9 mouse cellular contexts compared by ENCODE assay signal in genomic region chr2:60923111-60923510, GRCm38 (mm10). TPM values are rescaled to one million over a fixed set of nuclear protein-coding genes. Genes with fewer than 3 reads are reported as not detected.
DNase-seq lines count a peak whose midpoint lies in the region; ATAC-seq lines count a peak whose summit lies in the region.
"Had no signal": no experiment of that assay in that cellular context is flagged by ENCODE, and none has a peak within 500 bp of the region (broad histone marks: within the 10 kb centered on the region; RNA-seq: fewer than 3 reads in every experiment).

No protein-coding gene starts in this region.

- peak; percentile 51 for DNase-seq in embryo, embryonic 10 days (ENCODE audit: low spot score)
- no peak for DNase-seq in embryo, embryonic 9.5 days (ENCODE audit: extremely low spot score)
- peak; percentile 32 for DNase-seq in lung, postnatal 10 days
- no peak for DNase-seq in lung, postnatal 14 days
- DNase-seq in naive thymus-derived CD4-positive, alpha-beta T cell, adult 2 months (ENCODE audit: low read depth): peak; percentile 51
- DNase-seq in cerebellum, postnatal 25 days: no peak
- DNase-seq in cerebellum, postnatal 14 days: no peak

- H3K4me1 ChIP-seq in heart, embryonic 13.5 days: peaks cover 75% of the 10 kb centered on the region

- H3K36me3 ChIP-seq in heart, embryonic 13.5 days: no peaks in the 10 kb centered on the region
- H3K36me3 ChIP-seq: limb, embryonic 13.5 days had no signal

- peak overlapping the region; percentile 74 for H3K27ac ChIP-seq in heart, embryonic 13.5 days (replicated peaks)
- H3K27ac ChIP-seq: limb, embryonic 13.5 days had no signal

- ATAC-seq in heart, embryonic 13.5 days (ENCODE audit: extremely low read depth, insufficient number of reproducible peaks, low FRiP score, low TSS enrichment): no peak

- no peaks in the 10 kb centered on the region for H3K9me3 ChIP-seq in heart, embryonic 13.5 days
- H3K9me3 ChIP-seq: limb, embryonic 13.5 days had no signal

- H3K9ac ChIP-seq in heart, embryonic 13.5 days: no peak overlapping the region
- H3K9ac ChIP-seq: limb, embryonic 13.5 days had no signal

- WGBS in heart, embryonic 13.5 days: 48% methylated on average over 6 of the region's 6 CpGs

- no peak overlapping the region for H3K4me2 ChIP-seq in heart, embryonic 13.5 days
- H3K4me2 ChIP-seq: limb, embryonic 13.5 days had no signal

- no peaks in the 10 kb centered on the region for H3K27me3 ChIP-seq in heart, embryonic 13.5 days (replicated peaks)
- H3K27me3 ChIP-seq: limb, embryonic 13.5 days had no signal

- H3K4me3 ChIP-seq in heart, embryonic 13.5 days: no peak overlapping the region
- H3K4me3 ChIP-seq: limb, embryonic 13.5 days had no signal

RNA-seq across cellular contexts. Expression of gene Rbms1, which starts 39.9 kb away (rescaled TPM):
- 89.2 and 89.8 TPM in 2 replicates for polyA plus RNA-seq in heart, embryonic 13.5 days (2015; fragmentation: Nextera tagmentation; extraction: Ambion mirVana)

Comparison
In these comparisons a context has a peak if more than half of its experiments do, and no peak if none do; other contexts are left out.
1. DNase-seq: peak in embryo, embryonic 10 days (single experiment), lung, postnatal 10 days (single experiment) and naive thymus-derived CD4-positive, alpha-beta T cell, adult 2 months (single experiment); none in embryo, embryonic 9.5 days (single experiment), lung, postnatal 14 days (single experiment), cerebellum, postnatal 25 days (0 of 2) and cerebellum, postnatal 14 days (0 of 2).